In genomic region chr16:33062682-33063131, GRCm38 (mm10) we compare ENCODE assay signal across 8 mouse cellular contexts. TPM values are rescaled to one million over a fixed set of nuclear protein-coding genes. Genes with fewer than 3 reads are reported as not detected.
DNase-seq lines count a peak whose midpoint lies in the region; ATAC-seq and TF ChIP-seq lines count a peak whose summit lies in the region.

No protein-coding gene starts in this region.

- TF ChIP-seq POLR2A in olfactory bulb, adult 2 months (IDR thresholded peaks at IDR 0.05; ENCODE audit: insufficient read depth, low read depth, low read length) = no peak

- H3K4me2 ChIP-seq in forebrain, embryonic 14.5 days (ENCODE audit: low read length) = peak overlapping the region; percentile 81
- peak overlapping the region; percentile 90 for H3K4me2 ChIP-seq in liver, postnatal 0 days (ENCODE audit: low read depth, low read length)

- no peaks in the 10 kb centered on the region for H3K9me3 ChIP-seq in forebrain, embryonic 14.5 days (replicated peaks; ENCODE audit: control insufficient read depth, low read length)
- no peaks in the 10 kb centered on the region for H3K9me3 ChIP-seq in liver, postnatal 0 days (ENCODE audit: low read length)

- no peak; the same call in 1 of the 2 replicates for ATAC-seq in forebrain, embryonic 14.5 days
- peak; percentile 66 for ATAC-seq in liver, postnatal 0 days

- H3K27me3 ChIP-seq in forebrain, embryonic 14.5 days (replicated peaks; ENCODE audit: control insufficient read depth, insufficient read depth, low read length) = no peaks in the 10 kb centered on the region
- no peaks in the 10 kb centered on the region for H3K27me3 ChIP-seq in liver, postnatal 0 days (ENCODE audit: insufficient read depth, low read length)

- peaks cover 36% of the 10 kb centered on the region for H3K36me3 ChIP-seq in forebrain, embryonic 14.5 days (ENCODE audit: control insufficient read depth, insufficient read depth, low read length)
- peaks cover 34% of the 10 kb centered on the region for H3K36me3 ChIP-seq in liver, postnatal 0 days (replicated peaks; ENCODE audit: insufficient read depth, low read length)

- 0% methylated on average over 23 of the region's 35 CpGs for WGBS in forebrain, embryonic 14.5 days
- WGBS in liver, postnatal 0 days (ENCODE audit: insufficient replicate concordance) = under 1% methylated on average over 21 of the region's 35 CpGs
- WGBS in olfactory bulb, adult 2 months = 1% methylated on average over 35 of the region's 35 CpGs

- H3K27ac ChIP-seq in forebrain, embryonic 14.5 days (ENCODE audit: low read depth, low read length) = peak overlapping the region; percentile 78
- H3K27ac ChIP-seq in liver, postnatal 0 days (ENCODE audit: low read depth) = peak overlapping the region; percentile 46; the same call in 1 of the 2 replicates
- 0 out of 2 replicates have a peak overlapping the region, but pooled peaks have one; percentile 1 for H3K27ac ChIP-seq in olfactory bulb, adult 2 months (ENCODE audit: insufficient read depth, low read depth, low read length)

- H3K4me3 ChIP-seq in forebrain, embryonic 14.5 days (ENCODE audit: low read depth, low read length) = peak overlapping the region; percentile 84
- peak overlapping the region; percentile 88 for H3K4me3 ChIP-seq in liver, postnatal 0 days (ENCODE audit: low read depth, low read length)
- peak overlapping the region; percentile 93 for H3K4me3 ChIP-seq in olfactory bulb, adult 2 months (ENCODE audit: insufficient read depth, low read depth, low read length)

- H3K9ac ChIP-seq in forebrain, embryonic 14.5 days (ENCODE audit: low read length) = peak overlapping the region; percentile 80
- H3K9ac ChIP-seq in liver, postnatal 0 days (replicated peaks) = peak overlapping the region; percentile 68

- no peak for TF ChIP-seq EP300 in liver, postnatal 0 days (IDR thresholded peaks at IDR 0.05; ENCODE audit: low read depth)

- DNase-seq in kidney, adult 9 months = peak; percentile 73
- DNase-seq in kidney, postnatal 10 days = no peak
- peak; percentile 68 for DNase-seq in adrenal gland, adult 8-10 months
- DNase-seq in forebrain, embryonic 14.5 days (ENCODE audit: low spot score) = peak; percentile 81
- DNase-seq in kidney, postnatal 36 days = peak; percentile 53 to 79
- no peak for DNase-seq in liver, postnatal 0 days
- DNase-seq in spleen, postnatal 10 days (ENCODE audit: low spot score in 2 of 2) = no peak

- TF ChIP-seq CTCF in liver, postnatal 0 days (IDR thresholded peaks at IDR 0.05; ENCODE audit: low read depth) = no peak
- no peak for TF ChIP-seq CTCF in olfactory bulb, adult 2 months (IDR thresholded peaks at IDR 0.05; ENCODE audit: insufficient read depth, low read depth, low read length)

- peaks cover 15% of the 10 kb centered on the region for H3K4me1 ChIP-seq in forebrain, embryonic 14.5 days (ENCODE audit: control insufficient read depth, insufficient read depth, low read length)
- H3K4me1 ChIP-seq in liver, postnatal 0 days (ENCODE audit: insufficient read depth) = peaks cover 34% of the 10 kb centered on the region
- peaks cover 6% of the 10 kb centered on the region for H3K4me1 ChIP-seq in olfactory bulb, adult 2 months (ENCODE audit: control insufficient read depth, insufficient read depth, low read length)

RNA-seq across cellular contexts. Expression of gene Lmln, which starts 0.4 kb away (rescaled TPM):
- total RNA-seq in adrenal gland, adult 8-10 months (2022) = 10 to 100 TPM; 11.7 to 39.2 (median 25.1) TPM
- polyA plus RNA-seq in forebrain, embryonic 14.5 days (2014; fragmentation: Nextera tagmentation; extraction: Ambion mirVana) = 1.5 and 2.1 TPM in 2 replicates
- polyA plus RNA-seq in liver, postnatal 0 days (2015; fragmentation: Nextera tagmentation; extraction: Ambion mirVana) = 0.44 and 1.2 TPM in 2 replicates
- polyA plus RNA-seq in olfactory bulb, adult 2 months (2012; ENCODE audit: insufficient read depth, insufficient read length, low replicate concordance, missing spikeins) = not detected in 2 replicates

RNA-seq across cellular contexts. Expression of gene Rpl35a, which starts 6.5 kb away (rescaled TPM):
- 100 to 1,000 TPM; 636 to 871 (median 712) TPM for total RNA-seq in adrenal gland, adult 8-10 months (2022)
- polyA plus RNA-seq in forebrain, embryonic 14.5 days (2014; fragmentation: Nextera tagmentation; extraction: Ambion mirVana) = 507 and 649 TPM in 2 replicates
- polyA plus RNA-seq in liver, postnatal 0 days (2015; fragmentation: Nextera tagmentation; extraction: Ambion mirVana) = 574 and 584 TPM in 2 replicates
- not detected in 2 replicates for polyA plus RNA-seq in olfactory bulb, adult 2 months (2012; ENCODE audit: insufficient read depth, insufficient read length, low replicate concordance, missing spikeins)

RNA-seq across cellular contexts. Expression of gene Iqcg, which starts 6.7 kb away (rescaled TPM):
- 1 to 10 TPM; 1.0 to 6.4 (median 3.7) TPM for total RNA-seq in adrenal gland, adult 8-10 months (2022)
- 4.9 and 6.1 TPM in 2 replicates for polyA plus RNA-seq in forebrain, embryonic 14.5 days (2014; fragmentation: Nextera tagmentation; extraction: Ambion mirVana)
- 0.95 and 1.1 TPM in 2 replicates for polyA plus RNA-seq in liver, postnatal 0 days (2015; fragmentation: Nextera tagmentation; extraction: Ambion mirVana)
- polyA plus RNA-seq in olfactory bulb, adult 2 months (2012; ENCODE audit: insufficient read depth, insufficient read length, low replicate concordance, missing spikeins) = not detected in 2 replicates

Comparison
In these comparisons a context has a peak if more than half of its experiments do, and no peak if none do; other contexts are left out.
1. DNase-seq: peak in kidney, adult 9 months (single experiment), adrenal gland, adult 8-10 months (single experiment), forebrain, embryonic 14.5 days (single experiment) and kidney, postnatal 36 days (2 of 2); none in kidney, postnatal 10 days (single experiment), liver, postnatal 0 days (single experiment) and spleen, postnatal 10 days (0 of 2).
2. H3K27ac ChIP-seq: peak in every context shown above with its lines; median percentile 78 in forebrain, embryonic 14.5 days; 46 in liver, postnatal 0 days; 1 in olfactory bulb, adult 2 months.
3. Peak in every context shown above with its lines, with median percentiles within 50 percentile points of each other: H3K4me3 ChIP-seq.